Mouse (Mus musculus) hindlimb bud, embryonic 11.5 days (tissue): ENCODE data around the gene Pou3f1.
"Not testable (repeated sequence)": the region's sequence is repeated elsewhere in the genome, so short reads cannot be mapped to it uniquely, and the experiment has no call there.

Experiments
- DNase-seq: peaks from one replicate; pipeline ENCODE4 v3.0.0-alpha.2; 2012; ENCODE audit warnings: low read depth, low spot score; ENCODE audit errors: extremely low spot score

The Pou3f1 gene

DNA sequence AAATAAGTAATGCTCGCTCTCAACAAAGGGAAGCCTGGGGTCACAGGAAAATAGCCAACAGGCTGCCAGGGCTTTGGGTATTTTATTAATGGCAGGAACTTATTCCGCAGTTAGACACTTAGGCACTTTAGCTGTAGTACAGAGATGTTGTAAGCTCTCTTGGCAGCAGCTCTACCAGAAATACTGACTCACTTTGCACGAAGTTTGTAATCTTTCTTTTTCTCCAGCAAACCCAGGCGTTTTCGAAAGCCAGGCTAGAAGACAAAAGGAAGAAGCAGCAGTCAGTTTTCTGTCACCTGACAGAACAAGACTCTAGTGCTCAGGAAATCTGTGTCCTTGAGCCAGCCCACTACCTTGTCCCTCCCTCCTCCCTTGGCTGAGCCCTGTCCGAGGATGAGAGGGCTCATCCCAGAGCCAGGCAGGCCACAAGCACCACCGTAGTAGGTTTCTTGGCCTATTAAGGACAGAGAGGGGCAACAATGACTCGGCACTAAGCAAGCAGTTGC, 29.3 kb downstream of the Pou3f1 start:
- DNase-seq = no peak

DNA sequence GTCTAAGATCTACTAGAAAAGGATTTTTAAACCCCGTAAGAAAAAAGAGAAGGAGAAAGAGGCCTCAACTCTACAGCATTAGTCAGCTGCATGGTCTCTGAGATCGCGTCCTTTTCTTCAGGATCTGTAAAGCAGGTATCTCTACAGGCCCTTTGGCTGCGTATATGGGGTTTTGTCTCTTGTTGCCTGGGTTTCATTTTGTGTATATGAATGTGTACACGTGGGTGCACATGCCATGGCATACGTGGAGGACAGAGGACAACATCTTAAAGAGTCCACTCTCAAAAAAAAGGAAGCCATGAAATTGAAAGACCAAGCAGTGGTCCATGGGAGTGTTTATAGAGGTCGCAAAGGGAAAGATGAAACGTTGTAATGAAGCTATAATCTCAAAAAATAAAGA, 34.8 kb downstream of the Pou3f1 start:
- DNase-seq = no peak

DNA sequence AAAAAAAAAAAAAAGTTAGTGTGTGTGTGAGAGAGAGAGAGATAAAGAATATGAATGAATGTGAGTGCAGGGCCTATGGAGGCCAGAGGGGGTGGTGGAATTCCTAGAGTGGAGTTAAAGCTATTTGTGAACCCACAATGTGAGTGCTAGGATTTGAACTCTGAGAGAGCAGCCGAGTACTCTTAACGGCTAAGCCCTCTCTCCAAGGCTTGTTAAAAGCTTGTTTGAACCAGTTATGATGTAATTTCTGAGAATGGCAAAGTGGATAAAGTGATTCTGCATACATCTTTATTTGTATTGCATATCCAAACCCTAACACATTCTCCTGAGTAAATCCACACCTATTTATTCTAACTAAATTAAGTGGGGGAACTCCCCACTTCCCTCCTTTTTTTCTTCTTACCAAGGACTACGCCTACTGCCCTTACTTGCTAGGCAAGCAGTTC, 35.8 kb downstream of the Pou3f1 start:
- no peak for DNase-seq

DNA sequence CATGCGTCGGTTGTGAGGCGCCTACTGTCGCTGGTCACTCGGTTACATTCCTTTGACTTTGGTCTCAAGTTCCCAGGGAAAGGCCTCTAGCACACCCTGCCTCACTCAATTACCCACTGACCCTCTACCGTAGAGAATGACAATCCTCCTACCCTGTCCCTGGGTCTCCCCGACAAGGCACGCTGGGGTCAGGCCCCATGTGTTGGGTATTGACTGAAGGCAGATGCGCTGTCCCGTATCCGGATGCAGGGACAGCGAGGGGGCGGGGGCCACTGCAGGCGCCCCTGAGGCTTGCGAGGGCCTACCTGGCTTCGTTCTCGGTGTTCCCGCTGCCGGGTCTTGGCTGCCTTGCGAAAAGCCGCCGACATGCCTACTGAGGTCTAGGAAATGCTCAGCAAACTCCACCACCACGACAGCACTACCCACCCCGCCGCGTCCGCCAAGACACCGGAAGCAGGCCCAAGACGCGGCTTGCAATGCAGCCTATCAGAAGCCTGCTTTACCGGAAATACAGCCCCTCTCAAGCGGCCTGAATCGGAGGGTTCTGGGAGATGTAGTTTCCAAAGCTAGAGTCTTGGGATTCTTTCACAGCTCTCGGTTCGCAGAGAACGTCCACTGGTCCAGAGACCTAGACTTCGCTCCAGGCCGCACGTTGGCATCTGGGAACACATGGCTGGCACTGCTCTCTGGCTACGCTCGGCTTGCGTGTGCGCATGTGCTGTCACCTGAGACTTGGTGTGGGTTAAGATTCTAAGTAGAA, 36.7 kb downstream of the Pou3f1 start, which contains the start of gene Utp11:
Utp11 (minus strand) TSS at position 466 of the 760 bp plus-strand sequence.
- no peak for DNase-seq

DNA sequence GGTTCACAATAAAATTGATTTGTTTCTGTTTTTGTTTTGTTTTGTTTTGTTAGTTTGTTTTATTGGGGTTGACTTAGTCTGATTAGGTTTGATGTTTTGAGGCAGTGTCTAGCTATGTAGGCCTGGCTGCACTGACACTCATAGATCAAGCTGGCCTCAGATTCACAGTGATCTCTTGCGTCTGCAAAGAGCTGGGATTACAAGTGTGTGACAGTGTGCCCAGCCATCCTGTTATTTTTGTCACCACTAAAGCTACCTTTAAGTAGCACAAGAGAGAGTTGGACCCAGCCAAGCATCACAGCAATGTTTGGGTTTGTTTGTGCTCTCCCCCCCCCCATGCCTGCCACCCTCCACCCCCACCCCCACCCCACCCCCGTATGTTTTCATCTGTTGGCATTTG, 38.0 kb downstream of the Pou3f1 start:
- no peak for DNase-seq

DNA sequence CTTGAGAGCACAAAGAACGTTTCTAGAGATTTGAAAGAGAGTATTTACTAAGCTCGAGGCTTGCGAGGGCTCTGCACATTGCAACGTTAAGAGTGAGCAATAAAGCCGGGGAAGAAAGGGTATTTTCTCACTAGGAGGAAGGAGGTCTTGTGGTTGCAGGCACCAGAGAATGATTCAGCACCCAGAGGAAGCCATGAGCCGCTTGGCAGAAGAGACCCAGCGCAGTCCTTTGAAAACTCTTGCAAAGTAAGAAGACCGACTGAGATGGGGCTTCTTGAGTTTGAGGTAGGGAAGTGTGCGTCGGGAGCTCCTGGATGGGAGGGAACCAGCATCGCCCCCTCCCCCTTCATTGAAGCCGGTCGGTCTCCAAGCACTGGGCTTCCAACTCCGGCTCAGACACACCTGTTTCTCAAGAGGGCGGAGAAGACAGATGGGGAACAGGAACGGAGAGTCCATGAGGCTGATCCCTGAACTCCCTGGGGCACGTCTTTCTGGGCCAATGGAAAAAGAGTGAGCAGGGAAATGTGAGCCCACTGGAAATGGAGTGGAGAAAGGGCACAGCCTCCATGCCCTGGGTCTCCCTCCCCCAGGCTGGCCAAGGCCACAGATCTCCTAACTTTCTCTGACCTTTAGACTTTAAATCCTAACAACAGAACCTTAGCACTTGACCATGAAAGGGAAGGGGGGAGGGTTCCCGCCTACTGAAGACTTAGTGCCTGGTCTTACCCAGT, 39.3 kb downstream of the Pou3f1 start:
- no peak for DNase-seq

DNA sequence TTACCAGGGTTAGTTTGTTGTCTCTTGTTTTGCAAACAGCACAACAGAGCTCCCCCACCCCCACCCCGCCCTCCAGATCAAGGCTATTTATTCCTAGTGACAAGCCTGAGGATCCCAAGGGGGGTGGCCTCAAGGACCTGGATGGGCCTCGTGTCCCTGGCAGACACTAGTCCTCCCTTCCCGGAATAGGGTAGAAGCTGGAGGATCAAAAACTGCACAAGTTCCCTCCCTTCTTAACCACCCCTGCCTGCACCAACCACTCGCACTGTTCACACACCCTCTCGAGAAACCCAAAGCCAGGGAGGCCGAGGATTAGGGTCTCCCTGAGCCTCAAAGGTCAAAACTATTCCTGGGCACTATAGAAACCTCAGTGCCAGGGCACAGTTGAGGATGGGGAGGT, 43.2 kb downstream of the Pou3f1 start:
- DNase-seq = no peak

DNA sequence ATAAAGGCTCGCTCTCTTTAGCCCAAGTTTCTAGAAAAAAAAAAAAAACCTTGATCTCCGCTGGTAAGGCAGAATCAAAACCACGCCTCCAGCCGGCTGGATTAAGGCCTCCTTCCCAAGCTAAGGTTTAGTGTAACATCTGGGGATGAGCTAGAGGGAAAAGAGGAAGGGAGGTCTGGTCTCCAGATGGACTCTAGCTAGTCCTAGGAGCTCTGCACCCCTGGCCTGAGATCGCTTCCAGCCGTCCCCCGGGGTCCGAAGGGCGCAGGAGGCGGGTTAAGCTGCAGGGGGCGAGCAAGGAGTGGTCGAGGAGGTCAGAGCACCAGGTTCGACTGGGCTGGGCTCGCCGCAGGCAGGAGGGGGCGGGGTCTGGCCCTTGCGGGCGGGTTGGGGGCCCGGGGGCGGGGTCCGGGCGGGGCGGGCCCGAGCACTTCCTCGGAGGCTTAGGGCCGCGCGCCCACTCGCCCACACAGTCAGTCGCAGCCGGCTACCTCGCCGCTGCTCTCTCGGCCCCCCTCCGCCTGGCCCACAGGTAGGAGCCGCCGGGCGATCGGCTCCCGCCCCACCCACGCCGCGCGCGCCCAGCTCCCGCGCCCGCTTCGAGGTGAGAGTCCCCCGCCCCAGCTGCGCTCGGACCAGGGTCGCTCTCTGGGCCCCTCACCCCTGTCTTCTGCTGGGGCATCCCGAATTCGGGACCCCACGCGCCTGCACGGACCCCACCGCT, 43.8 kb downstream of the Pou3f1 start, which contains the start of gene Fhl3:
Fhl3 (plus strand) TSS at position 454 of the 724 bp plus-strand sequence.
- DNase-seq = no peak

DNA sequence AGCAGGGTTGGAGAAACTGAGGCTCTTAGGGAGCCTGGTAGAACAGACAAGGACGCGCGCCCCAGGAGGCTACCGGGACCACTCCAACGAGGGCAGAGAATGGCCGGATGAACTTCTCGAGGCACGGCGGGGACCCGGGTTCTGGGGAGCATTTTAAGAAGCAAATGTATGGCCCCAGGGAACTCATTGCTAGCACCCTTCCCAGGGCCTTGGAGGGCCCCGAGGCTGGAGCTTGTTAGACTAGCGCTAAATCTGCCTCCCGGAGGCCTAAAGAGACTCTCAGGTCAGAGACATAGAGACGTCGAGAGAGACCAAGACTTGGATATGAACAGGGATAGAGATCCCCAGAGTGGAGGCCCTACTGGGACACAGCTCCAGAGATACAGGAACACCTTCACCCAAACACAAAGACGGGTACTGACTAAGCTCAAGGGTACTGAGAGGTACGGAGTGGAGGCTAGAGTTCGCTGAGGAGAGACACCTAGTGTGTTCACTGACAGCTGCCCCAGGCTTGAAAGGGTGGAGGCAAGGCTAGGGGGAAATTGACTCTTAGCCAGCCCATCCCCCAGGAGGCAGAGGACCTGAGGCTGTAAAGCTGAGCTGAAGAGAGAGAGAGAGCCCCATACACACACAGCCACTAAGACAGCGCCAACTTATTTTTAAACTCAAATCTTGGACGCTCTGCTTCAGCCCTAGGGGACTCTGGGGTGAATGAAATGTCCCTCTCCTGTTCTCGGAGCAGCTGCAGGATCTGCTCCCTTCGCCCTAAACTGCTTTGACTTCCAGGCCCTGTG, 44.6 kb downstream of the Pou3f1 start:
- DNase-seq = no peak

DNA sequence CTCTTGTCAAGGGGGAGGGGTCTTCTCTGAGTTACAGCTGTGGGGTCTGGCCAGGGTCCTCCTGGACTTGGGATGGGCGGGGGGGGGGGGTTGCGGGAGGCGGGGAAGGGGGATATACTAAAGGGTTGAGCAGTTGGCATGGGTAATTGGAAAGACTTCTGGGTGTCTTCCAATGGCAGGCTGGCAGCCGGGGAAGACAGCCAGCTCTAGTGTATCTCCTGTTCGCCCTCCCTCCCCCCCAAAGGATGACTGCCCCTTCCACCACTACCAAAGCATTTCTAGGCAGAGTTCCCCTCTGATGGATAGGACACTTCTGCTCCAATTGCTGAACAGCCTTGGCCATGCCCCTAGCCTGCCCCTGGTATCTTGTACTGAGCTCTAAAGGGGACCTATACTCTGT, 45.3 kb downstream of the Pou3f1 start:
- no peak for DNase-seq

DNA sequence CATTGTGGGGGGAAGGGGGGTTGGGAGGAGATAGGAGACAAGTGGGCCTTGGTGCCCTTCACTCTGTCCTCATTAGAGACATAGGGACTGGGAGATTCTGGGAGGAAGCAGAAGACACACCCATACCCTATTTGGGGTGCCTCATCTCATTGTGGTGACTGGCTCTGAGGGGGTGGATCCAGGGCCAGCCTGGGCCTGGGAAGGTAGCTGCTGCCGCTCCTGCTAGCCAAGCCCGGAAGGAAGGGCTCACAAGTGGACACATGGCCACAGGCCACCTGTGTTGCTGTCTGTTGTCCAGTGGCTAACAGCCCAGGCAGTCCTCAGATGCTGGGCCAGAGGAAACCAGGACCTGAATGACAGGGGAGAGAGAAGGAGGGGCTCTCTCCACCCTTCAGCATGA, 46.8 kb downstream of the Pou3f1 start:
- no peak for DNase-seq

DNA sequence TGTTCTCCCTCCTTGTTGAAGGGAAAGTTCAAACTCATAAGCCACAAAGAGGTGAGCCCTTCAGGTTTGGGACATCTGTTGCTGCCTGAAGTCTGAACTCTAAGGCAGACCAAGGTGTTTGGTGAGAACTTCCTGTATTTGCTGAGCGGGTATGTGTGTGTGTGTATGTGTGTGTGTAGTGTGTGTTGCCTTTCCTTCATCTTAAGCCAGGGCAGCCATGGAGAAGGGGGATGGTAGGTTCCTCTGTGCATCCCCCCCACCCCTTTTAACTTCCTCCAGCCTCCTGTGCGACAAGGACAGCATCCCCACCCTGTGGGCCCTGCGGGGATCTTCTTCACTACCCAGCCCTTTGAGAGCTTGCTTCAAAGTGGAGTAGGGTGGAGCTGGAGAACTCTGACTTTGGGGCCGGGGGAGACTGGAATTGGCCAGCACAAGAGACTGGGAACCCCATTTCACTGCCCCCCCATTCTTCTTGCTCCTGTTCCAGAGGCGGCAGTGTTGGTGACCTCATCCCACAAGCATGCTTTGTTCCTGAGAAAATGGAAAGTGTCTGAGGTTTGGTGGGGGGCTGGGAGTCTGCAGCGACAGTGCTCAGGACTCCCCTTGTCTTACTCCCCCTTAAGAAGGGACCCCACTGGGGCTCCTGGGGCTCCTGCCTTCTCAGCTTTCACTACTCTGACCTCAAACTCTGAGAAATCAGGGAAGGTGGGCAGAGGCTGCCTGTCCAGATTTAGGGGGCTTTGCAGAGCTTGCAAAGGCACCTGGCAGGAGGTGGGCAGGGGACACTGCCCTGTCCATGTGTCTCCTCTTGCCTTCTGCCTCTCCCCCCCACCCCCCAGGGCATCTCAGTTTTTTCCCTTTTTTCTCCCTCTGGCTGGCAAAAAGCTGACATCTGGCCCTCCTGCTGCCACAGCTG, 47.5 kb downstream of the Pou3f1 start:
- no peak for DNase-seq

DNA sequence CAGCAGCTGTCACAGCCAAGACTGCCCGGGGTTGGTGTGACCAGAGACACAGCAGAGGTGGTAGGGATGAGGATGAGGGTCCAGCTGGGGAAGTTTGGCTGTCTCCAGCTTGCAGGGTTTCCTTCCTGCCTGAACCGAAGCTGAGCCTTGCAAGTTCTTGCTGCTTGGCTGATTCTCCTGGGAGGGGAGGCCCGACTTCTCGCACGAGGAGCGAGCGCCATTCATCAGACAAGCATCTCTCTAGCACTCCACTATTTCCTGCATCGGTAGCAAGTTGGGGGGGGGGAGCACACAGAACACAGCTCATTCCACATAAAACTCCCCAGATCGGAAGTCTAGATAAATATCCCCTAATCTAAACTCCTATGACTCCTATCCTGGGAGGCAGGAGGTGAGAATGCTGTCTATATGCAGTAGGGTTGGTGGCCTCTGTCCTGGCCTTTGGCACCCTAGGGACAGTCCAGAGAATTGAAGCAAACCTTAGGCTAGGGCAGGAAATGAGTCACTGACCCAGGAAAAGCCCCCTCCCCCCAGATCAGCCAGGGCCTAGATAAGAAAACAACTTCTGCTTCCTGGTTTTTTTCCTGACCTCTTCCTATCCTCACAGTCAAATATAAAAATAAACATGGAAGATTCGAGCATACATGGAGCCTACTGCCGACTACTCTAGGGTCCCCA, 48.3 kb downstream of the Pou3f1 start:
- no peak for DNase-seq

DNA sequence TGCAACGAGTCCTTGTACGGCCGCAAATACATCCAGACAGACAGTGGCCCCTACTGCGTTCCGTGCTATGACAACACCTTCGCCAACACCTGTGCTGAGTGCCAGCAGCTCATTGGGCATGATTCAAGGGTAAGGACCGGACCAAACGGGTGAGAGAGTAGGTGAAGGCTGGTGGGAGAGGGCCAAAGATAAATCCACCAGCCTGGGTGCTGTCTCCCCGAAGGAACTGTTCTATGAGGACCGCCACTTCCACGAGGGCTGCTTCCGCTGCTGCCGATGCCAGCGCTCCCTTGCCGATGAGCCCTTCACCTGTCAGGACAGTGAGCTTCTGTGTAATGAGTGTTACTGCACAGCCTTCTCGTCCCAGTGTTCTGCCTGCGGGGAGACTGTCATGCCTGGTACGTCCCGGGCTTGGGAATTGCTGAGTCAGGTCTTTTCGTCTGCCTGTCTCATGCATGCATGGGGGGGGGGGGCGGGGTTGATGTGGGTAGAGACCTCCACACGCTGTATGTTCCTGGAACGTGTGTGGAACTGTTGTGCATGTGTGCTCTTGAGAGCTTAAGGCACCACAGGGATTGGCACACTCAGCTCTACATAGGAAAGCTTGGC, 49.2 kb downstream of the Pou3f1 start:
- DNase-seq = no peak

DNA sequence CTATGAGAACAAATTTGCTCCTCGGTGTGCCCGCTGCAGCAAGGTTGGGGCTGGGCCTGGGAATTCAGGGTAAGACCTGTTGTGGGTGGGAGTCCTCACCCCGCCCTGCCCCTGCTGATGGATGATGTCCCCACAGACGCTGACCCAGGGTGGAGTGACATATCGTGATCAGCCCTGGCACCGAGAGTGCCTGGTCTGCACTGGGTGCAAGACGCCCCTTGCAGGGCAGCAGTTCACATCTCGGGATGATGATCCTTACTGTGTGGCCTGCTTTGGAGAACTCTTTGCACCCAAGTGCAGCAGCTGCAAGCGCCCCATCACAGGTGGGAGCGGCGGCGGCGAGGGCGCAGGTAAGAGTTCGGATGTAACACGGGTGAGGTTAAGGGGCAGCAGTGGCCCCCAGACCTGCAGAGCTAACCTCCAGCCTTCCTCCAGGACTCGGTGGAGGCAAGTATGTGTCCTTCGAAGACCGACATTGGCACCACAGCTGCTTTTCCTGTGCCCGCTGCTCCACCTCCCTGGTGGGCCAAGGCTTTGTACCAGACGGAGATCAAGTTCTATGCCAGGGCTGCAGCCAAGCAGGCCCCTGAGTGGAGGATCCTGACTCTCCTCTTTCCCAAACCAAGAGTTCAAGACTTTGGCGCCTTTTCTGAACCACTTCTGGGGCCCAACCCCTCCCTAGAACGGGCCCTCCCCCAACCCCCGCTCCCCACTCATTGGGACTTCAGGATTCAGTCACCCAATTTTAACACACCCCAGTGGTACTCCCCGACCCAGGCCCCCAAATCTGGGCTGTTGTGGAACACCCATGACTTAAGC, 51.0 kb downstream of the Pou3f1 start:
- not testable (repeated sequence) for DNase-seq

DNA sequence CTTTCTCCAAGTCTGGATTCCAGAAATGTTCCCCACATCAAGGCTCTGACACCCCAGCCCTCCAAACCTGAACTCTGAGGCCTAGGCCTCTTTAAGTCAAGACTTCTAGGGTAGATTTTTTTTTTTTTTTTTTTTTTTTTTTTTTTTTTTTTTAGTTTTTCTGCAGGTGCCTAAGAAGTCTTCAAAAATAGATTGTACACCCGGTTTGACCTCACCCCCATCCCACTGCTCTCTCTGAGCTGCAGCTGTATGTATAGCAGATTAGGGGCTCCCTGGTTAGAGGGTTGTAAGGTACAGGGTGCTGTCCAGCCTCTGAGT, 51.6 kb downstream of the Pou3f1 start:
- DNase-seq = not testable (repeated sequence)

DNA sequence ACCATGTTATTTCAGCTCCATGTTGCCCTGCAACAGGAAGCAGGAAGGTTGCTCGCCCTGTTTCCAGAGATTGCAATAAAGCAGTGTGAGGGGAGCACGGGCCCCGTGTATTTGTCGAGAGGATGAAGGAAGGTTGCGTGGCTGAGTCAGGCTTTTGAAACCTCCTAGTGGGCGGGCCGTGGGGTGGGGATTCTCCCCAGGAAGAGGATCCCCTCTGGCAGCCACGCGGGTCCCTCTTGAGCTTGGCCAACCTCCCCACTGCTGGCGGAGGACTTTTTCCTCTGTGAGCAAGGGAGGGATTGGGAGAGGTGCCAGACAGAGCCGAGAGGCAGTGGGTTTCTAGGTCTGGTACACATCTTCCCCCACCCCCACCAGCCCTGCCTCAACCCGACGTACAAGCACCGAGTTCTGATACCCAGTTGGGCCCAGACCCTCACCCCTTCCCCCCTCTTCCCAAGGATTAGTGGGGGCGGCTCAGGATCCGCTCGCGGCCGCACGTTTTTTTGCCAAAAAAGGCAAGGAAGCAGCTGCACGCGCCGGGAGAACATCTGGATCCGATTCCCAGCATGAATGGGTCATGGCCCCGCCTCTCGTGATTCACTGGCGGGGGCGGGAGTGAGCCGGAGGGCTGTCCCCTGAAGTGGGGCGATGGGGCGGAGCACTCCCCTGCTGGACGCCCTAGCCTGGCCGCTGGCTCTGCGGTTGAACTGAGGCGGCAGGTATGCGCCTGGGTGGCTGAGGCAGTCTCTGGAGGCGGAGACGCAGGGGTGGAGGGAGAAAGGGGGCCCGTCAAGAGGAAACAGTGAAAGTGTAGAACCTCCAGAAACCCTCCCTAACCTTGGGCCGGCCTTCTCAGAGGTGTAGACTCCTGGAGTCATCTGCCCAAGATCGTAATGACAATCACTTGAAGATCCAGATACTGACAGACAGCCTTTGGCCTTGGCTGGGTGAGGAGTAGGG, 52.2 kb downstream of the Pou3f1 start:
- no peak for DNase-seq
